Mouse (Mus musculus): ENCODE data around the gene Ttll5. TPM values are rescaled to one million over a fixed set of nuclear protein-coding genes. Genes with fewer than 3 reads are reported as not detected.

The Ttll5 gene
- polyA plus RNA-seq, 1 experiment, result 31.2 TPM

GRCm38 (mm10) chr12:86023081-86023871 is 198.8 kb downstream of the Ttll5 start:
- H3K27ac ChIP-seq (ENCODE audit: insufficient read depth, low read length), result no peak overlapping the region
- H3K4me3 ChIP-seq (ENCODE audit: insufficient read depth, low read length), result no peak overlapping the region
- TF ChIP-seq POLR2A (IDR thresholded peaks at IDR 0.05; ENCODE audit: extremely low read depth, insufficient read depth, low read length) (no peak), CTCF (IDR thresholded peaks at IDR 0.05; ENCODE audit: extremely low read depth, insufficient read depth, low read length) (no peak)
- no peaks in the 10 kb centered on the region for H3K4me1 ChIP-seq (ENCODE audit: control insufficient read depth, insufficient read depth, low read length)

GRCm38 (mm10) chr12:86024426-86024825 is 200.0 kb downstream of the Ttll5 start:
- peak; percentile 56 for TF ChIP-seq CTCF (IDR thresholded peaks at IDR 0.05; ENCODE audit: extremely low read depth, insufficient read depth, low read length)
- TF ChIP-seq POLR2A (IDR thresholded peaks at IDR 0.05; ENCODE audit: extremely low read depth, insufficient read depth, low read length), result no peak
- no peaks in the 10 kb centered on the region for H3K4me1 ChIP-seq (ENCODE audit: control insufficient read depth, insufficient read depth, low read length)
- no peak overlapping the region for H3K27ac ChIP-seq (ENCODE audit: insufficient read depth, low read length)
- no peak overlapping the region for H3K4me3 ChIP-seq (ENCODE audit: insufficient read depth, low read length)

- H3K4me1 ChIP-seq (ENCODE audit: control insufficient read depth, insufficient read depth, low read length), result no peaks in the 10 kb centered on the region
- TF ChIP-seq POLR2A (IDR thresholded peaks at IDR 0.05; ENCODE audit: extremely low read depth, insufficient read depth, low read length) (no peak), CTCF (IDR thresholded peaks at IDR 0.05; ENCODE audit: extremely low read depth, insufficient read depth, low read length) (no peak)
- no peak overlapping the region for H3K27ac ChIP-seq (ENCODE audit: insufficient read depth, low read length)
- H3K4me3 ChIP-seq (ENCODE audit: insufficient read depth, low read length), result no peak overlapping the region
These were observed 201.0 kb downstream of the Ttll5 start for GRCm38 (mm10) chr12:86025480-86025879.

- H3K4me3 ChIP-seq (ENCODE audit: insufficient read depth, low read length), result no peak overlapping the region
- H3K27ac ChIP-seq (ENCODE audit: insufficient read depth, low read length), result no peak overlapping the region
- TF ChIP-seq CTCF (IDR thresholded peaks at IDR 0.05; ENCODE audit: extremely low read depth, insufficient read depth, low read length) (no peak), POLR2A (IDR thresholded peaks at IDR 0.05; ENCODE audit: extremely low read depth, insufficient read depth, low read length) (no peak)
- no peaks in the 10 kb centered on the region for H3K4me1 ChIP-seq (ENCODE audit: control insufficient read depth, insufficient read depth, low read length)
These were observed 202.5 kb downstream of the Ttll5 start for GRCm38 (mm10) chr12:86027000-86027399.

GRCm38 (mm10) chr12:86027747-86028146 is 203.3 kb downstream of the Ttll5 start:
- TF ChIP-seq POLR2A (IDR thresholded peaks at IDR 0.05; ENCODE audit: extremely low read depth, insufficient read depth, low read length), result no peak
- TF ChIP-seq CTCF (IDR thresholded peaks at IDR 0.05; ENCODE audit: extremely low read depth, insufficient read depth, low read length), result no peak
- H3K4me1 ChIP-seq (ENCODE audit: control insufficient read depth, insufficient read depth, low read length), result no peaks in the 10 kb centered on the region
- H3K27ac ChIP-seq (ENCODE audit: insufficient read depth, low read length), result no peak overlapping the region
- no peak overlapping the region for H3K4me3 ChIP-seq (ENCODE audit: insufficient read depth, low read length)

- Histone ChIP-seq H3K4me1 (ENCODE audit: control insufficient read depth, insufficient read depth, low read length) (no peaks in the 10 kb centered on the region), H3K4me3 (ENCODE audit: insufficient read depth, low read length) (no peak overlapping the region), H3K27ac (ENCODE audit: insufficient read depth, low read length) (no peak overlapping the region)
- TF ChIP-seq CTCF (IDR thresholded peaks at IDR 0.05; ENCODE audit: extremely low read depth, insufficient read depth, low read length), result no peak
- TF ChIP-seq POLR2A (IDR thresholded peaks at IDR 0.05; ENCODE audit: extremely low read depth, insufficient read depth, low read length), result no peak
These were observed 206.5 kb downstream of the Ttll5 start for GRCm38 (mm10) chr12:86030932-86031331.

- Histone ChIP-seq H3K4me1 (ENCODE audit: control insufficient read depth, insufficient read depth, low read length) (no peaks in the 10 kb centered on the region), H3K27ac (ENCODE audit: insufficient read depth, low read length) (no peak overlapping the region), H3K4me3 (ENCODE audit: insufficient read depth, low read length) (no peak overlapping the region)
- TF ChIP-seq POLR2A (IDR thresholded peaks at IDR 0.05; ENCODE audit: extremely low read depth, insufficient read depth, low read length) (no peak), CTCF (IDR thresholded peaks at IDR 0.05; ENCODE audit: extremely low read depth, insufficient read depth, low read length) (no peak)
These were observed 211.1 kb downstream of the Ttll5 start for GRCm38 (mm10) chr12:86035586-86035985.

- H3K4me3 ChIP-seq (ENCODE audit: insufficient read depth, low read length), result no peak overlapping the region
- TF ChIP-seq POLR2A (IDR thresholded peaks at IDR 0.05; ENCODE audit: extremely low read depth, insufficient read depth, low read length) (no peak), CTCF (IDR thresholded peaks at IDR 0.05; ENCODE audit: extremely low read depth, insufficient read depth, low read length) (no peak)
These were observed 212.1 kb downstream of the Ttll5 start for GRCm38 (mm10) chr12:86036368-86037166.

GRCm38 (mm10) chr12:86037235-86037921 is 212.9 kb downstream of the Ttll5 start:
- TF ChIP-seq CTCF (IDR thresholded peaks at IDR 0.05; ENCODE audit: extremely low read depth, insufficient read depth, low read length) (no peak), POLR2A (IDR thresholded peaks at IDR 0.05; ENCODE audit: extremely low read depth, insufficient read depth, low read length) (no peak)
- no peak overlapping the region for H3K27ac ChIP-seq (ENCODE audit: insufficient read depth, low read length)
- no peaks in the 10 kb centered on the region for H3K4me1 ChIP-seq (ENCODE audit: control insufficient read depth, insufficient read depth, low read length)
- no peak overlapping the region for H3K4me3 ChIP-seq (ENCODE audit: insufficient read depth, low read length)

More at GRCm38 (mm10) chr12:86036368-86037166, 212.1 kb downstream of the Ttll5 start:
- H3K4me1 ChIP-seq (ENCODE audit: control insufficient read depth, insufficient read depth, low read length), result no peaks in the 10 kb centered on the region
- no peak overlapping the region for H3K27ac ChIP-seq (ENCODE audit: insufficient read depth, low read length)
